In genomic region chr13:44651259-44652238, GRCm38 (mm10) we compare ENCODE assay signal across 15 mouse cellular contexts.
A peak's percentile ranks its signal among the peaks of the same experiment; 100 is the strongest.
DNase-seq lines count a peak whose midpoint lies in the region; ATAC-seq and TF ChIP-seq lines count a peak whose summit lies in the region.
"Had no signal": no experiment of that assay in that cellular context is flagged by ENCODE, and none has a peak within 500 bp of the region (broad histone marks: within the 10 kb centered on the region; RNA-seq: fewer than 3 reads in every experiment).

No protein-coding gene starts in this region.

- H3K9me3 ChIP-seq in heart, postnatal 0 days (replicated peaks; ENCODE audit: control insufficient read depth, low read length), result no peaks in the 10 kb centered on the region
- H3K9me3 ChIP-seq in ES-Bruce4 (replicated peaks; ENCODE audit: control insufficient read depth, insufficient read depth, low read length, poor library complexity, severe bottlenecking), result no peaks in the 10 kb centered on the region
- H3K9me3 ChIP-seq in forebrain, postnatal 0 days (ENCODE audit: low read length), result no peaks in the 10 kb centered on the region
- H3K9me3 ChIP-seq: kidney, embryonic 15.5 days had no signal

- H3K4me3 ChIP-seq in heart, postnatal 0 days (ENCODE audit: low read depth, low read length), result no peak overlapping the region
- no peak overlapping the region for H3K4me3 ChIP-seq in ES-Bruce4 (ENCODE audit: low read depth, low read length)
- H3K4me3 ChIP-seq in forebrain, postnatal 0 days (ENCODE audit: low read depth, low read length), result no peak overlapping the region
- H3K4me3 ChIP-seq: kidney, embryonic 15.5 days had no signal

- no peak for TF ChIP-seq POLR2A in ES-Bruce4 (IDR thresholded peaks at IDR 0.05; ENCODE audit: insufficient read depth, low read length)
- TF ChIP-seq POLR2A in brain, embryonic 14.5 days (IDR thresholded peaks at IDR 0.05; ENCODE audit: borderline replicate concordance, extremely low read depth, insufficient read depth, insufficient read length, poor library complexity, severe bottlenecking), result no peak

- WGBS in heart, postnatal 0 days, result 54% methylated on average over 22 of the region's 22 CpGs
- 19% methylated on average over 22 of the region's 22 CpGs for WGBS in forebrain, postnatal 0 days

- H3K4me1 ChIP-seq in heart, postnatal 0 days (ENCODE audit: control insufficient read depth, insufficient read depth), result no peaks in the 10 kb centered on the region
- peaks cover 2% of the 10 kb centered on the region for H3K4me1 ChIP-seq in ES-Bruce4 (ENCODE audit: control insufficient read depth, insufficient read depth, low read length)
- H3K4me1 ChIP-seq in forebrain, postnatal 0 days (ENCODE audit: insufficient read depth), result 0 out of 2 replicates have a peak, but pooled peaks cover 3% of the 10 kb centered on the region

- no peak overlapping the region for H3K9ac ChIP-seq in heart, postnatal 0 days (replicated peaks; ENCODE audit: low read depth, low read length)
- H3K9ac ChIP-seq in ES-Bruce4 (ENCODE audit: low read depth, poor library complexity, severe bottlenecking), result no peak overlapping the region
- H3K9ac ChIP-seq in forebrain, postnatal 0 days, result no peak overlapping the region
- H3K9ac ChIP-seq: kidney, embryonic 15.5 days; lung, embryonic 14.5 days had no signal

- no peak overlapping the region for H3K4me2 ChIP-seq in heart, postnatal 0 days (ENCODE audit: low read depth, low read length)
- H3K4me2 ChIP-seq in forebrain, postnatal 0 days (ENCODE audit: low read depth), result no peak overlapping the region
- H3K4me2 ChIP-seq: kidney, embryonic 15.5 days; lung, embryonic 14.5 days had no signal

- H3K27ac ChIP-seq in heart, postnatal 0 days (ENCODE audit: low read depth), result peak overlapping the region; percentile 47
- peak overlapping the region; percentile 81 for H3K27ac ChIP-seq in ES-Bruce4 (ENCODE audit: insufficient read depth, low read length)
- H3K27ac ChIP-seq in forebrain, postnatal 0 days (ENCODE audit: low read depth, low read length), result no peak overlapping the region
- H3K27ac ChIP-seq: kidney, embryonic 15.5 days had no signal

- no peaks in the 10 kb centered on the region for H3K27me3 ChIP-seq in heart, postnatal 0 days (ENCODE audit: control insufficient read depth, insufficient read depth, low read length)
- no peaks in the 10 kb centered on the region for H3K27me3 ChIP-seq in ES-Bruce4 (ENCODE audit: control insufficient read depth, insufficient read depth, low read length, poor library complexity, severe bottlenecking)
- H3K27me3 ChIP-seq in forebrain, postnatal 0 days (ENCODE audit: insufficient read depth, low read length), result no peaks in the 10 kb centered on the region
- H3K27me3 ChIP-seq: kidney, embryonic 15.5 days had no signal

- no peak for ATAC-seq in heart, postnatal 0 days (ENCODE audit: insufficient read depth, low read depth)
- peak; percentile 45; the same call in 1 of the 2 replicates for ATAC-seq in forebrain, postnatal 0 days

- intact Hi-C loops in gastrocnemius, postnatal 36 days (cut with DNase I), result no loop called here

- H3K36me3 ChIP-seq in heart, postnatal 0 days (replicated peaks; ENCODE audit: control insufficient read depth, insufficient read depth, low read length), result no peaks in the 10 kb centered on the region
- no peaks in the 10 kb centered on the region for H3K36me3 ChIP-seq in ES-Bruce4 (ENCODE audit: control insufficient read depth, insufficient read depth, low read length, poor library complexity, severe bottlenecking)
- no peaks in the 10 kb centered on the region for H3K36me3 ChIP-seq in forebrain, postnatal 0 days (ENCODE audit: insufficient read depth)
- H3K36me3 ChIP-seq: kidney, embryonic 15.5 days had no signal

- TF ChIP-seq EP300 in heart, postnatal 0 days (IDR thresholded peaks at IDR 0.05; ENCODE audit: low read depth), result no peak
- no peak for TF ChIP-seq EP300 in ES-Bruce4 (IDR thresholded peaks at IDR 0.05; ENCODE audit: insufficient read depth, low read depth, low read length)

- no peak for TF ChIP-seq CTCF in heart, postnatal 0 days (IDR thresholded peaks at IDR 0.05; ENCODE audit: low read depth)
- no peak for TF ChIP-seq CTCF in ES-Bruce4 (IDR thresholded peaks at IDR 0.05; ENCODE audit: low read depth, low read length)
- no peak for TF ChIP-seq CTCF in brain, embryonic 14.5 days (IDR thresholded peaks at IDR 0.05; ENCODE audit: borderline replicate concordance, extremely low read depth, insufficient read depth, insufficient read length)
- TF ChIP-seq CTCF in forebrain, postnatal 0 days (IDR thresholded peaks at IDR 0.05; ENCODE audit: low read depth), result no peak

- no peak for DNase-seq in heart, postnatal 0 days (ENCODE audit: low spot score)
- DNase-seq in heart, adult 9 months (ENCODE audit: low spot score in 2 of 2), result no peak
- peak; percentile 67 for DNase-seq in brain, embryonic 14.5 days (ENCODE audit: low read depth)
- no peak for DNase-seq in forebrain, postnatal 0 days
- no peak for DNase-seq in thymus, postnatal 14 days
- no peak for DNase-seq in gastrocnemius, postnatal 36 days
- DNase-seq in frontal cortex, adult 2 months (ENCODE audit: extremely low spot score in 1 of 2, low spot score in 1 of 2), result no peak
- DNase-seq: cerebellum, adult 8-10 months; gastrocnemius, postnatal 10 days; heart, postnatal 14 days; layer of hippocampus, postnatal 36 days; lung, embryonic 14.5 days; spleen, adult 18-20 months had no signal
